Mouse (Mus musculus): ENCODE measurements at regions not wholly inside any gene's neighbourhood (a gene's known extent, or its start where the extent isn't known, plus 50 kb on each side); places are given as distances from the start of the nearest gene placed in this dataset.

DNA sequence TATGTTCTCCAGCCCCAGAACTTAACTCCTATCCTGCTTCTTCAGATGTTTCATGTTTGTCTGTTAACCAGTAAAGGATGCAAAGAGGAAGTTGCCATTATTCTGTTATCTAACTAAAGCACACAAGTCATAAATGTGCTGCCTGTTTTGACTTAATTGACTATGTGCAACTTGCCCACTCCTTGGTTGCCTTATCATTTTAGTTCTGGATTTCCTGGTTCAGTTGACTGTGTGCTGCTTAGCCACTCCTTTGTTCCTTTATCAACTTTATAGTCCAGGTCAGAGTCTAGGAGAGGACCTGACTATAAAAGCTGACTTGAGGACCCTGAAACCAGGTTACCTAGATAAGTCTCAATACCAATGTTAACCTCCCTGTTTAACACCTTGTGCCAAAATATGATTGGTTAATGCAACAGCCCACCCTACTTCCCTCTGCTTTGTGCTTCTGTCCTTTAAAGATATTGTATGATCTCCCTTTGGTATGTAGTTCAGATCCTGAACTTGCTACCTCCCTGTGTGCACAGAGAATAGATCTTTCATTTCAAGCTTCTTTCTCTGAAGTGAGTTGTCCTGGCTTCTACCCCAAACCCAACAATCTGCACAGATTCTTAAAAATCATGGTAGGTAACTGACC lies 721.2 kb upstream of the Lcorl start:
- Histone ChIP-seq H3K36me3 (replicated peaks) (no peaks in the 10 kb centered on the region), H3K27ac (replicated peaks) (no peak overlapping the region), H3K27me3 (replicated peaks; ENCODE audit: low read depth, poor library complexity, severe bottlenecking) (no peaks in the 10 kb centered on the region), H3K4me3 (no peak overlapping the region), H3K4me1 (no peaks in the 10 kb centered on the region), H3K9me3 (no peaks in the 10 kb centered on the region)
- DNase-seq (ENCODE audit: low spot score), result no peak

DNA sequence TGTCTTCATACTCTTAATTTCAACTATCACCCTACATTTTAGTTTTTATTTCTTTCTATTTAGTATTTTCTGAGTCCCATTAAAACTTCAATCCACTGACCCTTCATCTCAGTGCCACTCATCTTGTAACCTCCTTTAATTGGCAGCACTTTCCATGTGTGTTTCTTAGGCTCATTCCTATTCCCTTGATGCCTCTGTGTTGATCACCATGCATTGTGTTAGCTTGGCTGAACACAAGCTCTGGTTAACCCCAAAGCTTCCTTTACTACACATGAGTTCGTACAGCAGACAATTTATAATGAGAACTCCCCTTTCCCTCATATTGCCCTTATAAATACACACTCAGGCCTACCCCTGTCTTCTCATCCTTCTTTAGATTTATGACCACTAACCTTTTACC lies 716.5 kb upstream of the Lcorl start:
- WGBS, result 65% methylated on average over 1 of the region's 1 CpGs
- Histone ChIP-seq H3K27me3 (replicated peaks; ENCODE audit: low read depth, poor library complexity, severe bottlenecking) (no peaks in the 10 kb centered on the region), H3K4me1 (0 out of 2 replicates have a peak, but pooled peaks cover 2% of the 10 kb centered on the region), H3K4me3 (no peak overlapping the region), H3K9me3 (no peaks in the 10 kb centered on the region), H3K27ac (replicated peaks) (no peak overlapping the region), H3K36me3 (replicated peaks) (no peaks in the 10 kb centered on the region)
- no peak for DNase-seq (ENCODE audit: low spot score)

DNA sequence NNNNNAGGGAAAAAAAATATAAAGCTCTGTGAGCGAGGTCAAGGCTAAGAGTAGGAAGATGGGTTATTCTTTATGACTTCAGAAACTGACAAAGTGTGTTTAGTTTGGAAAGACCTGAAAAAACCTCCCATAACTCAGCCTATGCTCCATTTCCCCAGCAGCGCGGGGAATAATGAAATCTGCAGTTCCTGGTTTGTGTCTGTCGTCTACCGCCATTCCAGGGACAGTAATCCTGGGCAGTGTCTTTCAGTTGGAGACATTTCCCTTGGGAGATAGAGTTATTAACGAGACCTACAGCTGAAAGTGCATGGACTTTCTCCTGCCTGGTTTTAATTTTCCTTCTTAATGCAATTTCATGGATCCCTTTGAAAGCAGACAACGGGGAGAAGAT lies 715.9 kb upstream of the Lcorl start:
- H3K36me3 ChIP-seq (replicated peaks), result no peaks in the 10 kb centered on the region
- whole genome bisulfite sequencing, result 58% methylated on average over 7 of the region's 7 CpGs
- peak; percentile 14 for DNase-seq (ENCODE audit: low spot score)

DNA sequence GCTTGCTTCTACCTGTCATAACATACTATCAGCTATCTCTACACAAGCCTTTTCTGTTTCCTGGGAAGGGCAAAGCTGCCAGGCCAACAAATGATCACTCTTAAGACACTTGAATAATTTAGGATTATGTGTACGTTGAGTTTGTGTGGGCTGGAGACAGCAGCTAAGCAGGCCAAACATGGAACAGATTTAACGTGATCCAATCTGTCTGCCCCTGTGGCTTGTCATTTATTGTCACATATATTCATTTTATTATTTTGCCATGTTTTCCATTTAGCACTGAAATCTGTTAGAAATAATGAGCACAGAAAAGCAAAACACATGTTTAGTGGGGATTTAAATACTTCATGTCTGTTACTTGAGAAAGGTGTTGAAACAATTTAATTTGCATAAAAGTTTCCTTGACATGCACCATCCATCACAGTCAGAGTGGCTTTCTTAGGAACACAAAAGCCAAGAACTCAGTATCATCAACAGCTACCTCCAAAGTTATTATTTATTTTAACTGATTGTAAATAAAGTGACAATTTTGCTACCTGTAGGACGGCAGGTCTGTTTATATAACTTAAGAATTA lies 699.4 kb upstream of the Lcorl start:
- 87% methylated on average over 3 of the region's 3 CpGs for WGBS
- 0 out of 2 replicates have a peak, but pooled peaks cover 3% of the 10 kb centered on the region for H3K9me3 ChIP-seq
- no peaks in the 10 kb centered on the region for H3K36me3 ChIP-seq (replicated peaks)
- no peak for DNase-seq (ENCODE audit: low spot score)
- H3K27me3 ChIP-seq (replicated peaks; ENCODE audit: low read depth, poor library complexity, severe bottlenecking), result no peaks in the 10 kb centered on the region
- H3K27ac ChIP-seq (replicated peaks), result no peak overlapping the region
- no peak overlapping the region for H3K4me3 ChIP-seq
- H3K4me1 ChIP-seq, result no peaks in the 10 kb centered on the region

More for the DNA sequence above, 715.9 kb upstream of the Lcorl start:
- H3K4me3 ChIP-seq, result no peak overlapping the region
- no peak overlapping the region for H3K27ac ChIP-seq (replicated peaks)
- H3K4me1 ChIP-seq, result 0 out of 2 replicates have a peak, but pooled peaks cover 2% of the 10 kb centered on the region
- no peaks in the 10 kb centered on the region for H3K27me3 ChIP-seq (replicated peaks; ENCODE audit: low read depth, poor library complexity, severe bottlenecking)
- no peaks in the 10 kb centered on the region for H3K9me3 ChIP-seq

DNA sequence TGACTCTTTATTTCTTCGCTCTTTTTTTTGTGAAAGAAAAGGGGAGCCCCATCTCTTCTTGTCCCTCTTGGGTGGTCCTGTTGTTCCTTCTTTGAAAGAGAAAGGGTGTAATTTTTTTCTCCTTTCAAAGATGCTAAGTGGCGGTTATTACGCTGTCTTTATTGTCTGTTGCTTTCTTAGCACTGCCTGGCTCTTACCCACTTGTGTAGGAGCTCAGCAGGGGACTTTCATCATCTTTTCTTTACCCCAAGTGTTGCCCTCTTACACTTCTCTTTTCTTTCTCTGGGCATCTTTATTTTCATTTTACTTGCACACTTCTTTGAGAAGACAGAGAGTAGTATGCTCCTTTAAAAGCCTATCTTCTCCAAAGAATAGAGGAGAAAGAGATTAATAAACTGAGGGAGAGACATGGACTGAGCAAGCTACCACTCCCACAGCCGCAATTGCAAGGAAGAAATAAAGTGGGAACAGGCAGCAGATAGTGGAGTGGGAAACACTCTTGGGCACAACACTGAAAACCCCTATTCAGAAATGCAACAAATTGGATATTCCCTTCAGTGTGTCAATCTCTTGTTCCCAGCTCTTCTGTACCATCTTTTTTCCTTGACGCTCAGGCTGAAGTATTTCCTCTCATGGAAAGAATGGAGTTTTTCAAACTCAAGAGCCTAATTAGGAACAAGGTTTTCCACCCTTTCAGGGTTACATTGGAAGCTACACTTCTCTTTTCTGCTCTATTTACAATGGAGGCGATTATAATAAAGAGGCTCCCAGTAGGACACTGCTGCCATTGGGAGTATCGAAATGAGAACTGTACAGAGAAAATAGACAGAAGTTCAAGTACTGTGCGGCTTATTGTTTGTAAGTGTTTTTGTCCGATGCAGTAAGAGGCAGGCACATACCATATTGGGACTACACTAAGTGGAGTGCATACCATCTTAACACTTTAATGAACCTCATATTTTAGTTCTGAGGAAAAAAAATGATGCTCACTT lies 684.2 kb upstream of the Lcorl start:
- no peaks in the 10 kb centered on the region for H3K9me3 ChIP-seq
- no peak for DNase-seq (ENCODE audit: low spot score)
- H3K4me1 ChIP-seq, result no peaks in the 10 kb centered on the region
- 73% methylated on average over 9 of the region's 9 CpGs for WGBS
- no peaks in the 10 kb centered on the region for H3K36me3 ChIP-seq (replicated peaks)
- H3K27ac ChIP-seq (replicated peaks), result no peak overlapping the region
- H3K4me3 ChIP-seq, result no peak overlapping the region
- no peaks in the 10 kb centered on the region for H3K27me3 ChIP-seq (replicated peaks; ENCODE audit: low read depth, poor library complexity, severe bottlenecking)
